Mouse (Mus musculus): Measurements from ENCODE around the gene Tbc1d1. TPM values are rescaled to one million over a fixed set of nuclear protein-coding genes. Genes with fewer than 3 reads are reported as not detected.

The Tbc1d1 gene
- polyA plus RNA-seq, 1 experiment from 2014 or later = 41.5 TPM

- no peak for ATAC-seq (ENCODE audit: low read depth)
- WGBS = 78% methylated on average over 2 of the region's 2 CpGs
- Histone ChIP-seq H3K4me3 (ENCODE audit: low read length) (no peak overlapping the region), H3K4me2 (ENCODE audit: low read depth, low read length) (no peak overlapping the region), H3K4me1 (replicated peaks; ENCODE audit: control insufficient read depth, insufficient read depth, low read length) (no peaks in the 10 kb centered on the region), H3K9me3 (ENCODE audit: control insufficient read depth, low read length) (no peaks in the 10 kb centered on the region), H3K27me3 (ENCODE audit: control insufficient read depth, insufficient read depth, low read depth, low read length) (no peaks in the 10 kb centered on the region), H3K27ac (ENCODE audit: low read length) (no peak overlapping the region), H3K9ac (ENCODE audit: low read length) (no peak overlapping the region), H3K36me3 (ENCODE audit: control insufficient read depth, insufficient read depth, low read length) (no peaks in the 10 kb centered on the region)
Measured at GRCm38 (mm10) chr5:64266534-64266933, 110.4 kb downstream of the Tbc1d1 start.

GRCm38 (mm10) chr5:64267279-64267678 lies 111.2 kb downstream of the Tbc1d1 start:
- H3K9ac ChIP-seq (ENCODE audit: low read length) = no peak overlapping the region
- H3K4me2 ChIP-seq (ENCODE audit: low read depth, low read length) = no peak overlapping the region
- no peaks in the 10 kb centered on the region for H3K4me1 ChIP-seq (replicated peaks; ENCODE audit: control insufficient read depth, insufficient read depth, low read length)
- H3K27me3 ChIP-seq (ENCODE audit: control insufficient read depth, insufficient read depth, low read depth, low read length) = no peaks in the 10 kb centered on the region
- 76% methylated on average over 9 of the region's 9 CpGs for WGBS
- H3K27ac ChIP-seq (ENCODE audit: low read length) = no peak overlapping the region
- H3K9me3 ChIP-seq (ENCODE audit: control insufficient read depth, low read length) = no peaks in the 10 kb centered on the region
- H3K36me3 ChIP-seq (ENCODE audit: control insufficient read depth, insufficient read depth, low read length) = peaks cover 2% of the 10 kb centered on the region; the same call in 1 of the 2 replicates
- no peak for ATAC-seq (ENCODE audit: low read depth)
- no peak overlapping the region for H3K4me3 ChIP-seq (ENCODE audit: low read length)

GRCm38 (mm10) chr5:64269669-64270068 lies 113.6 kb downstream of the Tbc1d1 start:
- 39% methylated on average over 7 of the region's 7 CpGs for WGBS
- Histone ChIP-seq H3K36me3 (ENCODE audit: control insufficient read depth, insufficient read depth, low read length) (peaks cover 5% of the 10 kb centered on the region; the same call in 1 of the 2 replicates), H3K4me3 (ENCODE audit: low read length) (no peak overlapping the region), H3K27ac (ENCODE audit: low read length) (peak overlapping the region; percentile 29; the same call in 1 of the 2 replicates), H3K27me3 (ENCODE audit: control insufficient read depth, insufficient read depth, low read depth, low read length) (no peaks in the 10 kb centered on the region), H3K4me2 (ENCODE audit: low read depth, low read length) (no peak overlapping the region), H3K9me3 (ENCODE audit: control insufficient read depth, low read length) (no peaks in the 10 kb centered on the region), H3K4me1 (replicated peaks; ENCODE audit: control insufficient read depth, insufficient read depth, low read length) (no peaks in the 10 kb centered on the region), H3K9ac (ENCODE audit: low read length) (no peak overlapping the region)
- peak; percentile 45; the same call in 1 of the 2 replicates for ATAC-seq (ENCODE audit: low read depth)

GRCm38 (mm10) chr5:64273517-64273916 lies 117.4 kb downstream of the Tbc1d1 start:
- no peaks in the 10 kb centered on the region for H3K27me3 ChIP-seq (ENCODE audit: control insufficient read depth, insufficient read depth, low read depth, low read length)
- H3K9ac ChIP-seq (ENCODE audit: low read length) = no peak overlapping the region
- H3K36me3 ChIP-seq (ENCODE audit: control insufficient read depth, insufficient read depth, low read length) = peaks cover 8% of the 10 kb centered on the region
- no peak overlapping the region for H3K4me2 ChIP-seq (ENCODE audit: low read depth, low read length)
- H3K9me3 ChIP-seq (ENCODE audit: control insufficient read depth, low read length) = no peaks in the 10 kb centered on the region
- no peak for ATAC-seq (ENCODE audit: low read depth)
- WGBS = 87% methylated on average over 1 of the region's 1 CpGs
- H3K4me3 ChIP-seq (ENCODE audit: low read length) = no peak overlapping the region
- H3K27ac ChIP-seq (ENCODE audit: low read length) = no peak overlapping the region
- no peaks in the 10 kb centered on the region for H3K4me1 ChIP-seq (replicated peaks; ENCODE audit: control insufficient read depth, insufficient read depth, low read length)

GRCm38 (mm10) chr5:64274296-64274695 lies 118.2 kb downstream of the Tbc1d1 start:
- Histone ChIP-seq H3K27ac (ENCODE audit: low read length) (no peak overlapping the region), H3K9ac (ENCODE audit: low read length) (no peak overlapping the region), H3K4me3 (ENCODE audit: low read length) (no peak overlapping the region), H3K9me3 (ENCODE audit: control insufficient read depth, low read length) (no peaks in the 10 kb centered on the region), H3K4me2 (ENCODE audit: low read depth, low read length) (no peak overlapping the region), H3K36me3 (ENCODE audit: control insufficient read depth, insufficient read depth, low read length) (peaks cover 8% of the 10 kb centered on the region), H3K4me1 (replicated peaks; ENCODE audit: control insufficient read depth, insufficient read depth, low read length) (no peaks in the 10 kb centered on the region), H3K27me3 (ENCODE audit: control insufficient read depth, insufficient read depth, low read depth, low read length) (no peaks in the 10 kb centered on the region)
- WGBS = 88% methylated on average over 9 of the region's 9 CpGs
- no peak for ATAC-seq (ENCODE audit: low read depth)

GRCm38 (mm10) chr5:64274738-64275451 lies 118.8 kb downstream of the Tbc1d1 start:
- no peak overlapping the region for H3K9ac ChIP-seq (ENCODE audit: low read length)
- no peaks in the 10 kb centered on the region for H3K27me3 ChIP-seq (ENCODE audit: control insufficient read depth, insufficient read depth, low read depth, low read length)
- ATAC-seq (ENCODE audit: low read depth) = peak; percentile 78
- peaks cover 8% of the 10 kb centered on the region for H3K36me3 ChIP-seq (ENCODE audit: control insufficient read depth, insufficient read depth, low read length)
- H3K4me2 ChIP-seq (ENCODE audit: low read depth, low read length) = no peak overlapping the region
- no peaks in the 10 kb centered on the region for H3K4me1 ChIP-seq (replicated peaks; ENCODE audit: control insufficient read depth, insufficient read depth, low read length)
- H3K27ac ChIP-seq (ENCODE audit: low read length) = no peak overlapping the region
- no peak overlapping the region for H3K4me3 ChIP-seq (ENCODE audit: low read length)
- WGBS = 31% methylated on average over 17 of the region's 17 CpGs
- H3K9me3 ChIP-seq (ENCODE audit: control insufficient read depth, low read length) = no peaks in the 10 kb centered on the region

GRCm38 (mm10) chr5:64277646-64278191 lies 121.6 kb downstream of the Tbc1d1 start:
- Histone ChIP-seq H3K27me3 (ENCODE audit: control insufficient read depth, insufficient read depth, low read depth, low read length) (no peaks in the 10 kb centered on the region), H3K36me3 (ENCODE audit: control insufficient read depth, insufficient read depth, low read length) (peaks cover 16% of the 10 kb centered on the region), H3K9ac (ENCODE audit: low read length) (no peak overlapping the region), H3K4me2 (ENCODE audit: low read depth, low read length) (no peak overlapping the region), H3K27ac (ENCODE audit: low read length) (no peak overlapping the region), H3K4me3 (ENCODE audit: low read length) (no peak overlapping the region), H3K9me3 (ENCODE audit: control insufficient read depth, low read length) (no peaks in the 10 kb centered on the region), H3K4me1 (replicated peaks; ENCODE audit: control insufficient read depth, insufficient read depth, low read length) (no peaks in the 10 kb centered on the region)
- ATAC-seq (ENCODE audit: low read depth) = no peak
- WGBS = 70% methylated on average over 7 of the region's 7 CpGs

- Histone ChIP-seq H3K27me3 (ENCODE audit: control insufficient read depth, insufficient read depth, low read depth, low read length) (no peaks in the 10 kb centered on the region), H3K27ac (ENCODE audit: low read length) (no peak overlapping the region), H3K9me3 (ENCODE audit: control insufficient read depth, low read length) (no peaks in the 10 kb centered on the region), H3K36me3 (ENCODE audit: control insufficient read depth, insufficient read depth, low read length) (peaks cover 16% of the 10 kb centered on the region), H3K9ac (ENCODE audit: low read length) (no peak overlapping the region), H3K4me1 (replicated peaks; ENCODE audit: control insufficient read depth, insufficient read depth, low read length) (no peaks in the 10 kb centered on the region), H3K4me2 (ENCODE audit: low read depth, low read length) (no peak overlapping the region), H3K4me3 (ENCODE audit: low read length) (no peak overlapping the region)
- ATAC-seq (ENCODE audit: low read depth) = no peak
- 43% methylated on average over 7 of the region's 7 CpGs for WGBS
Measured at GRCm38 (mm10) chr5:64279668-64280067, 123.6 kb downstream of the Tbc1d1 start.

- 84% methylated on average over 8 of the region's 8 CpGs for WGBS
Measured at GRCm38 (mm10) chr5:64280191-64280590, 124.1 kb downstream of the Tbc1d1 start.

More at GRCm38 (mm10) chr5:64280191-64280590, 124.1 kb downstream of the Tbc1d1 start:
- Histone ChIP-seq H3K4me1 (replicated peaks; ENCODE audit: control insufficient read depth, insufficient read depth, low read length) (no peaks in the 10 kb centered on the region), H3K4me2 (ENCODE audit: low read depth, low read length) (no peak overlapping the region), H3K27me3 (ENCODE audit: control insufficient read depth, insufficient read depth, low read depth, low read length) (no peaks in the 10 kb centered on the region), H3K9me3 (ENCODE audit: control insufficient read depth, low read length) (no peaks in the 10 kb centered on the region), H3K9ac (ENCODE audit: low read length) (no peak overlapping the region), H3K4me3 (ENCODE audit: low read length) (no peak overlapping the region), H3K27ac (ENCODE audit: low read length) (no peak overlapping the region), H3K36me3 (ENCODE audit: control insufficient read depth, insufficient read depth, low read length) (peaks cover 16% of the 10 kb centered on the region)
- ATAC-seq (ENCODE audit: low read depth) = no peak

Measured in lung, embryonic 16.5 days (tissue).